Mouse (Mus musculus): ENCODE results near the gene Llgl1. TPM values are rescaled to one million over a fixed set of nuclear protein-coding genes. Genes with fewer than 3 reads are reported as not detected.

Gene Llgl1
- polyA plus RNA-seq, 1 experiment from 2014 or later, result 4.6 TPM

- Histone ChIP-seq H3K9ac (replicated peaks) (no peak overlapping the region), H3K27me3 (ENCODE audit: insufficient read depth, low read length) (no peaks in the 10 kb centered on the region), H3K36me3 (replicated peaks; ENCODE audit: insufficient read depth, low read length) (no peaks in the 10 kb centered on the region; the same call in 1 of the 2 replicates), H3K4me1 (ENCODE audit: insufficient read depth) (peaks cover 22% of the 10 kb centered on the region), H3K27ac (ENCODE audit: low read depth) (no peak overlapping the region), H3K4me2 (ENCODE audit: low read depth, low read length) (no peak overlapping the region), H3K4me3 (ENCODE audit: low read depth, low read length) (no peak overlapping the region), H3K9me3 (ENCODE audit: low read length) (no peaks in the 10 kb centered on the region)
- no peak for ATAC-seq
- 84% methylated on average over 14 of the region's 14 CpGs for WGBS (ENCODE audit: insufficient replicate concordance)
- no peak for DNase-seq
- TF ChIP-seq EP300 (IDR thresholded peaks at IDR 0.05; ENCODE audit: low read depth), result no peak
Observed at GRCm38 (mm10) chr11:60731251-60731650, 31.7 kb downstream of the Llgl1 start.

DNA sequence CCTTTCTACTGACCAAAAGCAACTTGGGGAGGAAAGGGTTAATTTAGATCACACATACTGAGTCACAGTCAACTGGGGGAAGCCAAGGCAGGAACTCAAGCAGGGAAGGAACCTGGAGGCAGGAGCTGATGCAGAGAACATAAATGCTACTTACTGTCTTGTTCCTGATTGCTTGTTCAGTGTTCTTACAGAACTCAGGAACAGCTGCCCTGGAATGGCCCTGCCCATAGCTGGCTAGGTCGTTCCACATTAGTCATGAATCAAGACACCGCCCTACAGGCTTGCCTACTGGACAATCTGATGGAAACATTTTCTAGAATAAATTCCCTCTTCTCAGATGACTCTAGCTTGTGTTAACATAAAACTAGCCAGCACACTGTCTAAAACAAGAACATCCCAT lies 34.7 kb downstream of the Llgl1 start:
- Histone ChIP-seq H3K27me3 (ENCODE audit: insufficient read depth, low read length) (no peaks in the 10 kb centered on the region), H3K36me3 (replicated peaks; ENCODE audit: insufficient read depth, low read length) (peaks cover 1% of the 10 kb centered on the region; the same call in 1 of the 2 replicates), H3K4me3 (ENCODE audit: low read depth, low read length) (no peak overlapping the region), H3K9ac (replicated peaks) (no peak overlapping the region), H3K9me3 (ENCODE audit: low read length) (no peaks in the 10 kb centered on the region), H3K27ac (ENCODE audit: low read depth) (no peak overlapping the region), H3K4me1 (ENCODE audit: insufficient read depth) (peaks cover 4% of the 10 kb centered on the region), H3K4me2 (ENCODE audit: low read depth, low read length) (no peak overlapping the region)
- ATAC-seq (no peak), DNase-seq (no peak)
- WGBS (ENCODE audit: insufficient replicate concordance), result 70% methylated on average over 2 of the region's 2 CpGs
- TF ChIP-seq EP300 (IDR thresholded peaks at IDR 0.05; ENCODE audit: low read depth) (no peak), CTCF (IDR thresholded peaks at IDR 0.05; ENCODE audit: low read depth) (no peak)

GRCm38 (mm10) chr11:60735191-60735590 lies 35.7 kb downstream of the Llgl1 start:
- DNase-seq (no peak), ATAC-seq (no peak)
- Histone ChIP-seq H3K27ac (ENCODE audit: low read depth) (no peak overlapping the region), H3K4me2 (ENCODE audit: low read depth, low read length) (no peak overlapping the region), H3K36me3 (replicated peaks; ENCODE audit: insufficient read depth, low read length) (peaks cover 5% of the 10 kb centered on the region; the same call in 1 of the 2 replicates), H3K4me1 (ENCODE audit: insufficient read depth) (no peaks in the 10 kb centered on the region), H3K27me3 (ENCODE audit: insufficient read depth, low read length) (no peaks in the 10 kb centered on the region), H3K9me3 (ENCODE audit: low read length) (no peaks in the 10 kb centered on the region), H3K9ac (replicated peaks) (no peak overlapping the region), H3K4me3 (ENCODE audit: low read depth, low read length) (no peak overlapping the region)
- 75% methylated on average over 5 of the region's 5 CpGs for WGBS (ENCODE audit: insufficient replicate concordance)
- peak; percentile 25; the same call in 1 of the 2 replicates for TF ChIP-seq CTCF (IDR thresholded peaks at IDR 0.05; ENCODE audit: low read depth)
- TF ChIP-seq EP300 (IDR thresholded peaks at IDR 0.05; ENCODE audit: low read depth), result no peak

DNA sequence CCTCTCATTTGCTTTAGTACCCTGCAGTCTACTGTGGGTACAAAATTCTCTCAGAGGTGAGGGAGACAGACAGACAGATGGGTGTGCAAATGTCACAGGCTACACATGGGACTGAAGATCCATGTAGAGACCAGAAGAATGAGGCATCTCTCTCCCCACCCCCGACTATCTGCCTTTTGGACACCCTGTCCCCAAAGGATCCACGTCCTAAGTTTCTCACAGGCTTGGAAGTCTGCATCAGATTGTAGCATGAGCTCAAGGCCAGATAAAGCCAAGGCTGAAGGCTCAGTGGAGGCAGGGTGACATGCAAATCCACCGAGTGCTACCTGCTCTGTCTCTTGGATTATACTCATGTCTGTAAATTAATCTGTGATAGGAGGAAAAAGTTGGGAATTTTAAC lies 37.0 kb downstream of the Llgl1 start:
- 70% methylated on average over 3 of the region's 3 CpGs for WGBS (ENCODE audit: insufficient replicate concordance)
- ATAC-seq (no peak), DNase-seq (no peak)
- H3K27me3 ChIP-seq (ENCODE audit: insufficient read depth, low read length), result no peaks in the 10 kb centered on the region
- no peaks in the 10 kb centered on the region for H3K4me1 ChIP-seq (ENCODE audit: insufficient read depth)
- no peak overlapping the region for H3K4me3 ChIP-seq (ENCODE audit: low read depth, low read length)
- H3K9ac ChIP-seq (replicated peaks), result no peak overlapping the region
- TF ChIP-seq EP300 (IDR thresholded peaks at IDR 0.05; ENCODE audit: low read depth), result no peak
- TF ChIP-seq CTCF (IDR thresholded peaks at IDR 0.05; ENCODE audit: low read depth), result no peak
- no peak overlapping the region for H3K4me2 ChIP-seq (ENCODE audit: low read depth, low read length)
- peaks cover 9% of the 10 kb centered on the region; the same call in 1 of the 2 replicates for H3K36me3 ChIP-seq (replicated peaks; ENCODE audit: insufficient read depth, low read length)
- no peaks in the 10 kb centered on the region for H3K9me3 ChIP-seq (ENCODE audit: low read length)
- H3K27ac ChIP-seq (ENCODE audit: low read depth), result no peak overlapping the region

GRCm38 (mm10) chr11:60737450-60737849 lies 37.9 kb downstream of the Llgl1 start:
- H3K27ac ChIP-seq (ENCODE audit: low read depth), result no peak overlapping the region
- TF ChIP-seq CTCF (IDR thresholded peaks at IDR 0.05; ENCODE audit: low read depth) (no peak), EP300 (IDR thresholded peaks at IDR 0.05; ENCODE audit: low read depth) (no peak)

DNA sequence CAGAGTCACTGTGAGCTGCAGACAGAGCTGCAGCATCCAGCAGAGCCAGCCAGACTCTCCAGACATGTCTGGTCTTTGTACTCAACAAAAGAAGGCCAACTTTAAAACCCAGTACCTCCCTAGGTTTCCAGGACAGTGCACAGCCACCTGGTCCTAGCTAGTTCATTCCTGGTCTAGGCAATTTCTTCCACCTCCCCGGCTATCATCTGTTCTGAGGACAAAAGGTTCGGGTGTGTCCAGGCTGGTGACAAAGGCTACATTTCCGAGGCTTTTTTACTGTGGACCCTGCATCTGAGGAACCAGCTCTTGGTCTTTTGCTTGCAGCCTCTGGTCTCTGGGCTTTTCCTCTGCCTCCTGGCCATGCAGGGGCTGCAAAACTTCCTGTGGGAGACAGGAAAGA lies 40.8 kb downstream of the Llgl1 start:
- no peaks in the 10 kb centered on the region for H3K9me3 ChIP-seq (ENCODE audit: low read length)
- WGBS (ENCODE audit: insufficient replicate concordance), result 94% methylated on average over 3 of the region's 3 CpGs
- no peak for ATAC-seq
- no peak overlapping the region for H3K9ac ChIP-seq (replicated peaks)
- no peak overlapping the region for H3K4me3 ChIP-seq (ENCODE audit: low read depth, low read length)
- no peaks in the 10 kb centered on the region for H3K27me3 ChIP-seq (ENCODE audit: insufficient read depth, low read length)
- no peak for DNase-seq
- no peak overlapping the region for H3K4me2 ChIP-seq (ENCODE audit: low read depth, low read length)
- 0 out of 2 replicates have a peak, but pooled peaks cover 3% of the 10 kb centered on the region for H3K4me1 ChIP-seq (ENCODE audit: insufficient read depth)
- H3K27ac ChIP-seq (ENCODE audit: low read depth), result no peak overlapping the region
- H3K36me3 ChIP-seq (replicated peaks; ENCODE audit: insufficient read depth, low read length), result peaks cover 37% of the 10 kb centered on the region
- TF ChIP-seq CTCF (IDR thresholded peaks at IDR 0.05; ENCODE audit: low read depth) (no peak), EP300 (IDR thresholded peaks at IDR 0.05; ENCODE audit: low read depth) (no peak)

More at GRCm38 (mm10) chr11:60737450-60737849, 37.9 kb downstream of the Llgl1 start:
- peaks cover 18% of the 10 kb centered on the region for H3K36me3 ChIP-seq (replicated peaks; ENCODE audit: insufficient read depth, low read length)
- DNase-seq (no peak), ATAC-seq (no peak)
- no peaks in the 10 kb centered on the region for H3K9me3 ChIP-seq (ENCODE audit: low read length)
- no peaks in the 10 kb centered on the region for H3K27me3 ChIP-seq (ENCODE audit: insufficient read depth, low read length)
- H3K4me1 ChIP-seq (ENCODE audit: insufficient read depth), result no peaks in the 10 kb centered on the region
- no peak overlapping the region; the same call in 1 of the 2 replicates for H3K9ac ChIP-seq (replicated peaks)
- H3K4me3 ChIP-seq (ENCODE audit: low read depth, low read length), result no peak overlapping the region
- no peak overlapping the region for H3K4me2 ChIP-seq (ENCODE audit: low read depth, low read length)

DNA sequence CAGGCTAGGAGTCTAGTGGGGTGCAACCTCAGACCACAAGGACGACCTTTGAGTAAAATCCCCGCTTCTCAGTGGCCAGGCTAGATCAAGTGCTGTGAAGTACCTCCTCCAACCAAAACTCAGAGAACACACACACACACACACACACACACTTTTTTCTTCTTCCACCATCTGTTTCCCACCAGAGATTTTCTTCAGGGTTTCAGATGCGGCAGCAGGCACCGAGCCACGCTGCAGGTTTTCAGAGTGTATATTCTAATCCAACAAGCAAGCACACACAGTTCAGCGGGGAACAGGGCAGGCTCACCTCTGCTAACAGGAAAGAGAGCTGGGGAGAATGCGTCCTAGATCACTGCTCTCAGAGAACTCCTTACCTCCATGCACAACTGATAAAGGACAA lies 56.0 kb downstream of the Llgl1 start:
- Histone ChIP-seq H3K36me3 (replicated peaks; ENCODE audit: insufficient read depth, low read length) (peaks cover 45% of the 10 kb centered on the region), H3K4me1 (ENCODE audit: insufficient read depth) (no peaks in the 10 kb centered on the region), H3K4me2 (ENCODE audit: low read depth, low read length) (no peak overlapping the region), H3K27me3 (ENCODE audit: insufficient read depth, low read length) (no peaks in the 10 kb centered on the region), H3K27ac (ENCODE audit: low read depth) (no peak overlapping the region), H3K9me3 (ENCODE audit: low read length) (no peaks in the 10 kb centered on the region), H3K4me3 (ENCODE audit: low read depth, low read length) (no peak overlapping the region), H3K9ac (replicated peaks) (no peak overlapping the region)
- DNase-seq (no peak), ATAC-seq (no peak)
- WGBS (ENCODE audit: insufficient replicate concordance), result 88% methylated on average over 7 of the region's 7 CpGs
- TF ChIP-seq CTCF (IDR thresholded peaks at IDR 0.05; ENCODE audit: low read depth) (no peak), EP300 (IDR thresholded peaks at IDR 0.05; ENCODE audit: low read depth) (no peak)

Data from liver, postnatal 0 days (tissue).